Mouse (Mus musculus): ENCODE results near the gene Vmn1r179.
"Not testable (repeated sequence)": the region's sequence is repeated elsewhere in the genome, so short reads cannot be mapped to it uniquely, and the experiment has no call there.

Vmn1r179 gene

DNA sequence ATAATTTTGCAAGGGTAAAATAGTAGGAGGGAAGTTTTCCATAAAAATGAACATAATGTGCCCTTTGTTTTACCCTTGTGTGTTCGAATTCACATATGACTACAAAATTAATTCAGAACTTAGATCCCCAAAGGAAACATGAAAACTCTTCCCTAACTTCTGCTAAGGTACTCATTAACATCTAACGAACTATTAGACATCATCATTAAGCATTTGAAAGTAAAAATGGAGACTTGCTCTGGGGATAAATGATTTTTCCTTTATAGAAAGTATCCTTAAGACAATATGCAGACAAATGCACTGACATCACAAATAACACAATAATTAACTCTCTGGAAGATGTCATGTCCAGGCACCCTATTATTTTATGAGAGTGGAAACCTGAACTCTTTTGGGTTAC is at the start of gene Vmn1r179:
Gene Vmn1r179, plus strand, starts transcription at position 301 of the 400 bp plus-strand sequence.
- DNase-seq (ENCODE audit: low read depth, low spot score): no peak

DNA sequence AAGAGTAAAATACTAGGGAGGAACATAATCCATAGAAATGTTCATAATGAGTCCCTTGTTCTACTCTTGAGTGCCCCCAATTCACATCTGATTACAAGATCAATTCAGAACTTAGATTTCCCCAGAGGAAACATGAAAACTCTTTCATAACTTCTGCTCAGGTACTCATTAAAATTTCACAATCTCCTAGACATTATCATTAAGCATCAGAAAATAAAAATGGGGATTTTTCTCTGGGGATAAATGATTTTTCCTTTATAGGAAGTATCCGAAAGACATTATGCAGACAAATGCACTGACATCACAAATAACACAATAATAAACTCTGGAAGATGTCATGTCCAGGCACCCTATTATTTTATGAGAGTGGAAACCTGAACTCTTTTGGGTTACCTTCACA is 35.1 kb upstream of the Vmn1r179 start, which contains the start of gene Vmn1r178:
Gene Vmn1r178, plus strand, starts transcription at position 301 of the 400 bp plus-strand sequence.
- no peak for DNase-seq (ENCODE audit: low read depth, low spot score)

DNA sequence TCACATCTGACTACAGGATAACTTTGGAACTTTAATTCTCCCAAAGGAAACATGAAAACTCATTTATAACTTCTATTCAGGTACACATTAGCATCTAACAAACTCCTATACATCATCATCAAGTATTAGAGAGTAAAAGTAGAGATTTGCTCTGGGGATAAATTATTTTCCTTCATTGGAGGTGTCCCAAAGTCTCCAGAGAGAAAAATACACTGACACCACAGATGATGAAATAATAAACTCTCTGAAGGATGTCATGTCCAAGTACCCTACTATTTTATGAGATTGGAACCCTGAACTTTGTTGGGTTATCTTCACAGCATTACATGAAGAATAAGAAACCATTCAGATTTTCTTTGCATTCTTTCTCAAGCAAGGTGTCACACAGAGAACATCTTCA is 23.6 kb downstream of the Vmn1r179 start, which contains the start of gene Vmn1r180:
Gene Vmn1r180, plus strand, starts transcription at position 301 of the 400 bp plus-strand sequence.
- DNase-seq (ENCODE audit: low read depth, low spot score): no peak

DNA sequence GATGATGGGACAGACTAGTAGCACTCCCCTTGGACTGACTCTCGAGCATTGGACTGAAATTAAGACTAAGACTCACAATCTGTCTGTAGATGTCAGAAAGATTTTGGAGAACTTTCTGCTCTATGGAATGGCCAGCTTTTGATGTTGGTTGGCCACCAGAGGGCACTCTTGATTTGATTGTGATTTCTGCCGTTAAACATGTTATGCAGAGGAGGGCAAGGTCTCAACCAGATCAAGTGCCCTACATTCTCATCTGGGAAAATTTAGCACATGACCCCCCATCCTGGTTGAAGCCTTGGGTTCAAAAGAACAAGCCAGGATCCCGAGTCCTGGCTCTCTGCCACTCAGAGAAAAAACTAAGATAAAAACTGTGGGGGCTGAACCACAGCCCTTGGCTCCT is 41.3 kb downstream of the Vmn1r179 start:
- not testable (repeated sequence) for DNase-seq (ENCODE audit: low read depth, low spot score)

DNA sequence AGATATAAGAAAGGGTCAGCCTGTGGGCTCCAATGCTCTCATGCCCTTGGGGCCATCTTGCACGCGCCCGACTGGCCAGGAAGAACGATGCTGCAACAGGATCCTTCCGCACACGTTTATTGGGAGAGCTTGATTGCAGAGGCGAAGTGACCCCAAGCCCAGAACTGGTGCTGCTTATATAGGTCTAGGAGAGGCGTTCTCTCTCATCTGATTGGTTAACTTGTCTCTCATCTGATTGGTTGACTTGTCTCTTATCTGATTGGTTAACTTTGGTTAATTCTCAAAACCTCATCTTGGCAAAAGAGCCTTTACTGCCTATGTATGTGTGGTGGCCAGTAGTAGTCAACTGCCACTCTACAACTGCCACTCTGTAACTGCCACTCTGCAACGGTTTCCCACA is 47.5 kb downstream of the Vmn1r179 start, which contains the start of gene Vmn1r181:
Gene Vmn1r181, plus strand, starts transcription at position 301 of the 400 bp plus-strand sequence.
- DNase-seq (ENCODE audit: low read depth, low spot score): not testable (repeated sequence)

Data from mesoderm, embryonic 11.5 days (tissue).